In genomic region chr9:37681123-37681522, GRCm38 (mm10) we compare ENCODE assay signal across 24 mouse cellular contexts. TPM values are rescaled to one million over a fixed set of nuclear protein-coding genes. Genes with fewer than 3 reads are reported as not detected.
"Had no signal": no experiment of that assay in that cellular context is flagged by ENCODE, and none has a peak within 500 bp of the region (broad histone marks: within the 10 kb centered on the region; RNA-seq: fewer than 3 reads in every experiment).

No protein-coding gene starts in this region.

- DNase-seq: kidney, adult 2 months; kidney, postnatal 14 days; lung, adult 18-20 months; retina, postnatal 1 day; right cerebral cortex, postnatal 4 days; spleen, adult 18-20 months; thymus, adult 2 months; thymus, postnatal 25 days had no signal

- H3K9me3 ChIP-seq: kidney, embryonic 15.5 days; limb, embryonic 13.5 days; midbrain, embryonic 12.5 days; neural tube, embryonic 13.5 days had no signal

- H3K4me1 ChIP-seq: kidney, embryonic 15.5 days; limb, embryonic 13.5 days; midbrain, embryonic 12.5 days; neural tube, embryonic 13.5 days had no signal

- H3K36me3 ChIP-seq: kidney, embryonic 15.5 days; limb, embryonic 13.5 days; midbrain, embryonic 12.5 days; neural tube, embryonic 13.5 days had no signal

- H3K4me3 ChIP-seq: kidney, embryonic 15.5 days; limb, embryonic 13.5 days; midbrain, embryonic 12.5 days; neural tube, embryonic 13.5 days had no signal

- H3K27me3 ChIP-seq: kidney, embryonic 15.5 days; limb, embryonic 13.5 days; midbrain, embryonic 12.5 days; neural tube, embryonic 13.5 days had no signal

- H3K27ac ChIP-seq: kidney, embryonic 15.5 days; limb, embryonic 13.5 days; liver, embryonic 14.5 days; midbrain, embryonic 12.5 days; neural tube, embryonic 13.5 days had no signal

RNA-seq across cellular contexts. Expression of gene Panx3, which starts 12.1 kb away (rescaled TPM):
- total RNA-seq: left cerebral cortex, adult 8-10 months; left cerebral cortex, postnatal 36 days; liver, adult 2 months; megakaryocyte-erythroid progenitor cell, adult 5-6 weeks had no signal
- polyA plus RNA-seq: intestine, embryonic 16.5 days; kidney, adult 2 months; kidney, embryonic 15.5 days; large intestine, adult 2 months; liver, adult 2 months; liver, embryonic 14.5 days; neural tube, embryonic 13.5 days; stomach, embryonic 14.5 days; thymus, adult 2 months; urinary bladder, adult 2 months had no signal

RNA-seq across cellular contexts. Expression of gene Olfr160, which starts 34.9 kb away (rescaled TPM):
- total RNA-seq: left cerebral cortex, adult 8-10 months; left cerebral cortex, postnatal 36 days; liver, adult 2 months; megakaryocyte-erythroid progenitor cell, adult 5-6 weeks had no signal
- polyA plus RNA-seq: intestine, embryonic 16.5 days; kidney, adult 2 months; kidney, embryonic 15.5 days; large intestine, adult 2 months; limb, embryonic 13.5 days; liver, adult 2 months; liver, embryonic 14.5 days; lung, embryonic 16.5 days; midbrain, embryonic 12.5 days; midbrain, embryonic 16.5 days; neural tube, embryonic 13.5 days; stomach, embryonic 14.5 days; testis, adult 2 months; thymus, adult 2 months; urinary bladder, adult 2 months had no signal
